Mouse (Mus musculus): ENCODE data around the gene Kctd2.
"Not testable (repeated sequence)": the region's sequence is repeated elsewhere in the genome, so short reads cannot be mapped to it uniquely, and the experiment has no call there.

Kctd2 gene

GRCm38 (mm10) chr11:115419531-115420237 is at the start of gene Kctd2, which contains the start of gene Atp5h:
Gene Kctd2 (plus strand): TSS chr11:115420128.
Gene Atp5h (minus strand): TSS chr11:115419962.
- DNase-seq, result peak; percentile 95

- no peak for DNase-seq
Measured at GRCm38 (mm10) chr11:115370368-115370767, 49.6 kb upstream of the Kctd2 start.

GRCm38 (mm10) chr11:115371354-115371753 is 48.6 kb upstream of the Kctd2 start:
- DNase-seq, result no peak

- DNase-seq, result no peak
Measured at GRCm38 (mm10) chr11:115372015-115372414, 47.9 kb upstream of the Kctd2 start.

GRCm38 (mm10) chr11:115372737-115373136 is 47.2 kb upstream of the Kctd2 start:
- no peak for DNase-seq

GRCm38 (mm10) chr11:115373805-115374694 is 45.9 kb upstream of the Kctd2 start:
- DNase-seq, result peak; percentile 51

- no peak for DNase-seq
Measured at GRCm38 (mm10) chr11:115374695-115375425, 45.1 kb upstream of the Kctd2 start.

GRCm38 (mm10) chr11:115376722-115377121 is 43.2 kb upstream of the Kctd2 start:
- DNase-seq, result no peak

GRCm38 (mm10) chr11:115377254-115377653 is 42.7 kb upstream of the Kctd2 start:
- no peak for DNase-seq

GRCm38 (mm10) chr11:115377854-115378253 is 42.1 kb upstream of the Kctd2 start:
- DNase-seq, result no peak

- DNase-seq, result no peak
Measured at GRCm38 (mm10) chr11:115381276-115381675, 38.7 kb upstream of the Kctd2 start.

- DNase-seq, result peak; percentile 90
Measured at GRCm38 (mm10) chr11:115381743-115382539, 38.0 kb upstream of the Kctd2 start, which contains the start of gene Cdr2l. Gene Cdr2l (plus strand): TSS chr11:115381916.

GRCm38 (mm10) chr11:115382891-115383290 is 37.0 kb upstream of the Kctd2 start:
- no peak for DNase-seq

GRCm38 (mm10) chr11:115383701-115384474 is 36.0 kb upstream of the Kctd2 start:
- DNase-seq, result no peak

- no peak for DNase-seq
Measured at GRCm38 (mm10) chr11:115384587-115384986, 35.3 kb upstream of the Kctd2 start.

GRCm38 (mm10) chr11:115386859-115387258 is 33.1 kb upstream of the Kctd2 start:
- DNase-seq, result not testable (repeated sequence)

- no peak for DNase-seq
Measured at GRCm38 (mm10) chr11:115391358-115391757, 28.6 kb upstream of the Kctd2 start.

- no peak for DNase-seq
Measured at GRCm38 (mm10) chr11:115393721-115394325, 26.1 kb upstream of the Kctd2 start.

GRCm38 (mm10) chr11:115398085-115398484 is 21.8 kb upstream of the Kctd2 start:
- DNase-seq, result no peak

GRCm38 (mm10) chr11:115400126-115400525 is 19.8 kb upstream of the Kctd2 start:
- DNase-seq, result no peak
